In the genomic region with DNA sequence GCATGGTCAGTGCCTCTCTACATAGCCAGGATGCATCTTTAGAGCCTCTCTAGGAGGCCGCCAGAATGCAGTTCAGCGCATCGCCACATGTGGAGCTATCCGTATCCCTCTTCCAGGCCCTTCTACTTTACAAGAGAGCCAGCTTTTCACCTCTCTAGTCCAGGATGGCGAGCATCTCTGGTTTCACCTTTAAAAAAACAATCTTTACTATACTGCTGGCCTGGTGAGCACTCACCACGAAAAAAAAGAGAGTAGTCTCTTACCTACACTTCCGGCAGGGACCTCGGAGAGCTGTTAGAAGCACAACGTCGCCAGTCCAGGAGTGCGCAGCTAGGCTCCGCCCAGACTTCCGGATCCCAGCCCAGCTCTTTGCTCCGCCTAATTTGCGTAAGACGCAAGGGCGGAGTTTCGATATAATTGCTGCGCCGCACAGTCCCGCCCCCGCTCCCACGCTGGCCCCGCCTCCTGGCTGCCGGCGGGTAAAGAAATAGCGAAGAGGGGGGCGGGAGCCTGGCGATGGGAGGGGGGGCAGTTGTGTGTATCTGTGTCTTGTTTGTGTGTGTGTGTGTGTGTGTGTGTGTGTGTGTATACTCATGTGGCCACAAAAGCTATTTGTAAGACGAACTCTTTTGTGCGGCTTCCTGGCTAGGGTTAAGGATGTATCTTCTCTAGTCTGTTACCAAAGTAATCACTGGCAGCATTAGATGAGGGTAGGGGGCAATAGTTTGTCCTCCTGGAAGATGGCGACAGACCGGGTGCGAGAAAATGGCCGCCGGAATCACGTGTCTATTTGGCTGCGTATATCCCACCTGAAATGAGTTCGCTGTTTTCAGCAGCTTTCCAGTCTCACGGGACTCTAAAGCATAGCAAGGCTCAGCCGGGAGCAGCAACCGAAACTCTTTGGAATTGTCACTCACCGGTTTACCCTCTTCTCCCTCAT, we compare ENCODE assay signal across 8 mouse cellular contexts. TPM values are rescaled to one million over a fixed set of nuclear protein-coding genes. Genes with fewer than 3 reads are reported as not detected.
DNase-seq lines count a peak whose midpoint lies in the region; ATAC-seq and TF ChIP-seq lines count a peak whose summit lies in the region.

Gnl3l (minus strand) TSS at position 385 of the 940 bp plus-strand sequence.

- peak; percentile 92 for DNase-seq in 3134 (ENCODE audit: extremely low read depth, insufficient read length, low spot score)
- peak; percentile 90 to 92 for DNase-seq in adrenal gland, postnatal 36 days
- peak; percentile 88 to 94 for DNase-seq in heart, adult 18-20 months
- DNase-seq in kidney, adult 2 months, result peak; percentile 94
- peak; percentile 83 to 86 for DNase-seq in spleen, adult 2 months (ENCODE audit: low read depth in 1 of 2, low spot score in 2 of 2)

- H3K36me3 ChIP-seq in embryonic facial prominence, embryonic 13.5 days, result 0 out of 2 replicates have a peak, but pooled peaks cover 11% of the 10 kb centered on the region
- H3K36me3 ChIP-seq in kidney, adult 2 months (ENCODE audit: control insufficient read depth, insufficient read depth, low read length), result no peaks in the 10 kb centered on the region
- H3K36me3 ChIP-seq in limb, embryonic 12.5 days, result peaks cover 13% of the 10 kb centered on the region; the same call in 1 of the 2 replicates
- H3K36me3 ChIP-seq in midbrain, embryonic 15.5 days (replicated peaks), result no peaks in the 10 kb centered on the region
- no peaks in the 10 kb centered on the region for H3K36me3 ChIP-seq in spleen, adult 2 months (ENCODE audit: control insufficient read depth, insufficient read depth, low read length)

- peak; percentile 56 for TF ChIP-seq CTCF in kidney, adult 2 months (conservative IDR thresholded peaks at IDR 0.05; ENCODE audit: insufficient read depth, insufficient read length, low read depth, low read length)
- 0 out of 2 replicates have a peak, but pooled peaks have one; percentile 10 for TF ChIP-seq CTCF in spleen, adult 2 months (IDR thresholded peaks at IDR 0.05; ENCODE audit: extremely low read depth, insufficient read depth, insufficient read length, insufficient replicate concordance)

- 28% methylated on average over 43 of the region's 43 CpGs for WGBS in embryonic facial prominence, embryonic 13.5 days
- under 1% methylated on average over 42 of the region's 43 CpGs for WGBS in kidney, adult 2 months
- 17% methylated on average over 43 of the region's 43 CpGs for WGBS in limb, embryonic 12.5 days
- 25% methylated on average over 42 of the region's 43 CpGs for WGBS in midbrain, embryonic 15.5 days
- 26% methylated on average over 43 of the region's 43 CpGs for WGBS in spleen, adult 2 months

- peak within 1 kb of the TSS; percentile 61 for H3K4me2 ChIP-seq in embryonic facial prominence, embryonic 13.5 days
- peak within 1 kb of the TSS; percentile 57 for H3K4me2 ChIP-seq in limb, embryonic 12.5 days
- peak within 1 kb of the TSS; percentile 53 for H3K4me2 ChIP-seq in midbrain, embryonic 15.5 days

- peak within 1 kb of the TSS; percentile 78 for H3K27ac ChIP-seq in embryonic facial prominence, embryonic 13.5 days
- H3K27ac ChIP-seq in kidney, adult 2 months (ENCODE audit: insufficient read depth, low read depth, low read length), result peak within 1 kb of the TSS; percentile 73
- peak within 1 kb of the TSS; percentile 76 for H3K27ac ChIP-seq in limb, embryonic 12.5 days
- peak within 1 kb of the TSS; percentile 90 for H3K27ac ChIP-seq in midbrain, embryonic 15.5 days
- H3K27ac ChIP-seq in spleen, adult 2 months (ENCODE audit: insufficient read depth, low read length), result peak within 1 kb of the TSS; percentile 59

- H3K9ac ChIP-seq in embryonic facial prominence, embryonic 13.5 days, result peak within 1 kb of the TSS; percentile 63
- peak within 1 kb of the TSS; percentile 40 for H3K9ac ChIP-seq in limb, embryonic 12.5 days (replicated peaks)
- H3K9ac ChIP-seq in midbrain, embryonic 15.5 days, result peak within 1 kb of the TSS; percentile 41

- H3K4me3 ChIP-seq in embryonic facial prominence, embryonic 13.5 days, result peak within 1 kb of the TSS; percentile 48
- H3K4me3 ChIP-seq in kidney, adult 2 months (ENCODE audit: insufficient read depth, low read depth, low read length), result peak within 1 kb of the TSS; percentile 86
- H3K4me3 ChIP-seq in limb, embryonic 12.5 days (replicated peaks), result peak within 1 kb of the TSS; percentile 45
- peak within 1 kb of the TSS; percentile 48 for H3K4me3 ChIP-seq in midbrain, embryonic 15.5 days
- peak within 1 kb of the TSS; percentile 64 for H3K4me3 ChIP-seq in spleen, adult 2 months (ENCODE audit: extremely low read depth, insufficient read depth, insufficient read length)

- ATAC-seq in embryonic facial prominence, embryonic 13.5 days (ENCODE audit: insufficient number of reproducible peaks, insufficient read depth, low FRiP score, low TSS enrichment, low read depth), result peak; percentile 97
- ATAC-seq in limb, embryonic 12.5 days (ENCODE audit: insufficient number of reproducible peaks, insufficient read depth, low FRiP score, low TSS enrichment, low read depth), result peak; percentile 96
- ATAC-seq in midbrain, embryonic 15.5 days (replicated peaks), result peak; percentile 97

- no peaks in the 10 kb centered on the region; the same call in 1 of the 2 replicates for H3K27me3 ChIP-seq in embryonic facial prominence, embryonic 13.5 days
- H3K27me3 ChIP-seq in kidney, adult 2 months (replicated peaks; ENCODE audit: control insufficient read depth, insufficient read depth, low read length), result no peaks in the 10 kb centered on the region
- H3K27me3 ChIP-seq in limb, embryonic 12.5 days, result peaks cover 2% of the 10 kb centered on the region; the same call in 1 of the 2 replicates
- no peaks in the 10 kb centered on the region for H3K27me3 ChIP-seq in midbrain, embryonic 15.5 days (replicated peaks)
- no peaks in the 10 kb centered on the region for H3K27me3 ChIP-seq in spleen, adult 2 months (ENCODE audit: control insufficient read depth, insufficient read depth, low read length)

- 0 out of 2 replicates have a peak, but pooled peaks cover 4% of the 10 kb centered on the region for H3K4me1 ChIP-seq in embryonic facial prominence, embryonic 13.5 days
- peaks cover 8% of the 10 kb centered on the region; the same call in 1 of the 2 replicates for H3K4me1 ChIP-seq in kidney, adult 2 months (ENCODE audit: control insufficient read depth, insufficient read depth, low read length)
- H3K4me1 ChIP-seq in limb, embryonic 12.5 days (replicated peaks), result no peaks in the 10 kb centered on the region; the same call in 1 of the 2 replicates
- H3K4me1 ChIP-seq in midbrain, embryonic 15.5 days, result no peaks in the 10 kb centered on the region
- no peaks in the 10 kb centered on the region; the same call in 1 of the 2 replicates for H3K4me1 ChIP-seq in spleen, adult 2 months (ENCODE audit: control insufficient read depth, insufficient read depth, insufficient read length)

- peak; percentile 36 for TF ChIP-seq POLR2A in kidney, adult 2 months (IDR thresholded peaks at IDR 0.05; ENCODE audit: low read depth, low read length)
- peak; percentile 18; the same call in 1 of the 2 replicates for TF ChIP-seq POLR2A in spleen, adult 2 months (IDR thresholded peaks at IDR 0.05; ENCODE audit: low read depth, low read length)

- H3K9me3 ChIP-seq in embryonic facial prominence, embryonic 13.5 days, result no peaks in the 10 kb centered on the region
- no peaks in the 10 kb centered on the region for H3K9me3 ChIP-seq in limb, embryonic 12.5 days
- H3K9me3 ChIP-seq in midbrain, embryonic 15.5 days, result no peaks in the 10 kb centered on the region

RNA-seq across cellular contexts. Expression of gene Gnl3l, which starts in this region (rescaled TPM):
- total RNA-seq in adrenal gland, postnatal 36 days (2021), result 10 to 100 TPM; 74.1 to 76.4 TPM
- 31.3 and 31.6 TPM in 2 replicates for polyA plus RNA-seq in embryonic facial prominence, embryonic 13.5 days (2015; fragmentation: Nextera tagmentation; extraction: Ambion mirVana)
- 10 to 100 TPM; 32.9 TPM for total RNA-seq in heart, adult 18-20 months (2021)
- 12.0 and 14.3 TPM in 2 replicates for polyA plus RNA-seq in kidney, adult 2 months (2012; rRNA removed)
- 28.6 and 31.3 TPM in 2 replicates for polyA plus RNA-seq in limb, embryonic 12.5 days (2016; fragmentation: Nextera tagmentation; extraction: Ambion mirVana)
- polyA plus RNA-seq in midbrain, embryonic 15.5 days (2015; fragmentation: Nextera tagmentation; extraction: Ambion mirVana), result 86.0 and 97.9 TPM in 2 replicates
- polyA plus RNA-seq in spleen, adult 2 months (2012; rRNA removed), result 5.3 and 6.0 TPM in 2 replicates

Comparison
In these comparisons a context has a peak if more than half of its experiments do, and no peak if none do; other contexts are left out.
1. Peak in every context shown above with its lines: DNase-seq, ATAC-seq, H3K4me3 ChIP-seq and H3K27ac ChIP-seq.